Mouse (Mus musculus): ENCODE measurements around the gene Krt17. TPM values are rescaled to one million over a fixed set of nuclear protein-coding genes. Genes with fewer than 3 reads are reported as not detected.

Gene Krt17
- polyA plus RNA-seq, 1 experiment, result not detected

- Histone ChIP-seq H3K4me3 (ENCODE audit: control insufficient read depth, low read depth, low read length) (no peak overlapping the region), H3K4me1 (ENCODE audit: control insufficient read depth, insufficient read depth, low read length) (no peaks in the 10 kb centered on the region), H3K36me3 (ENCODE audit: control insufficient read depth, insufficient read depth, low read length) (no peaks in the 10 kb centered on the region), H3K27ac (ENCODE audit: control insufficient read depth, insufficient read depth, low read depth, low read length) (no peak overlapping the region), H3K27me3 (ENCODE audit: control insufficient read depth, insufficient read depth, low read length) (no peaks in the 10 kb centered on the region)
- TF ChIP-seq POLR2A (IDR thresholded peaks at IDR 0.05; ENCODE audit: control insufficient read depth, low read depth, low read length), result no peak
- no peak for TF ChIP-seq CTCF (IDR thresholded peaks at IDR 0.05; ENCODE audit: control insufficient read depth, insufficient read depth, insufficient replicate concordance, low read depth, low read length)
Observed at GRCm38 (mm10) chr11:100221741-100222140, 39.1 kb downstream of the Krt17 start.

GRCm38 (mm10) chr11:100219304-100219703 is 41.5 kb downstream of the Krt17 start:
- no peaks in the 10 kb centered on the region for H3K27me3 ChIP-seq (ENCODE audit: control insufficient read depth, insufficient read depth, low read length)
- no peaks in the 10 kb centered on the region for H3K36me3 ChIP-seq (ENCODE audit: control insufficient read depth, insufficient read depth, low read length)
- H3K4me1 ChIP-seq (ENCODE audit: control insufficient read depth, insufficient read depth, low read length), result no peaks in the 10 kb centered on the region
- H3K4me3 ChIP-seq (ENCODE audit: control insufficient read depth, low read depth, low read length), result no peak overlapping the region
- H3K27ac ChIP-seq (ENCODE audit: control insufficient read depth, insufficient read depth, low read depth, low read length), result no peak overlapping the region
- no peak for TF ChIP-seq CTCF (IDR thresholded peaks at IDR 0.05; ENCODE audit: control insufficient read depth, insufficient read depth, insufficient replicate concordance, low read depth, low read length)
- TF ChIP-seq POLR2A (IDR thresholded peaks at IDR 0.05; ENCODE audit: control insufficient read depth, low read depth, low read length), result no peak

GRCm38 (mm10) chr11:100208542-100208941 is 52.3 kb downstream of the Krt17 start:
- TF ChIP-seq POLR2A (IDR thresholded peaks at IDR 0.05; ENCODE audit: control insufficient read depth, low read depth, low read length), result no peak
- no peak for TF ChIP-seq CTCF (IDR thresholded peaks at IDR 0.05; ENCODE audit: control insufficient read depth, insufficient read depth, insufficient replicate concordance, low read depth, low read length)
- Histone ChIP-seq H3K27ac (ENCODE audit: control insufficient read depth, insufficient read depth, low read depth, low read length) (no peak overlapping the region), H3K36me3 (ENCODE audit: control insufficient read depth, insufficient read depth, low read length) (no peaks in the 10 kb centered on the region), H3K4me1 (ENCODE audit: control insufficient read depth, insufficient read depth, low read length) (no peaks in the 10 kb centered on the region), H3K4me3 (ENCODE audit: control insufficient read depth, low read depth, low read length) (no peak overlapping the region), H3K27me3 (ENCODE audit: control insufficient read depth, insufficient read depth, low read length) (no peaks in the 10 kb centered on the region)

GRCm38 (mm10) chr11:100207498-100207897 is 53.3 kb downstream of the Krt17 start, which contains the start of gene Krt14:
Gene Krt14 (minus strand): TSS chr11:100207548.
- TF ChIP-seq POLR2A (IDR thresholded peaks at IDR 0.05; ENCODE audit: control insufficient read depth, low read depth, low read length) (no peak), CTCF (IDR thresholded peaks at IDR 0.05; ENCODE audit: control insufficient read depth, insufficient read depth, insufficient replicate concordance, low read depth, low read length) (no peak)
- Histone ChIP-seq H3K36me3 (ENCODE audit: control insufficient read depth, insufficient read depth, low read length) (no peaks in the 10 kb centered on the region), H3K27me3 (ENCODE audit: control insufficient read depth, insufficient read depth, low read length) (no peaks in the 10 kb centered on the region), H3K27ac (ENCODE audit: control insufficient read depth, insufficient read depth, low read depth, low read length) (no peak within 1 kb of the TSS), H3K4me1 (ENCODE audit: control insufficient read depth, insufficient read depth, low read length) (no peaks in the 10 kb centered on the region), H3K4me3 (ENCODE audit: control insufficient read depth, low read depth, low read length) (no peak within 1 kb of the TSS)

Other genes starting within 250 kb of the Krt17 start
- gene Krt33a, start 244.8 kb downstream of the Krt17 start, polyA plus RNA-seq (2012; rRNA removed), result not detected in 2 replicates
- not detected in 2 replicates for gene Krt33b, start 231.2 kb downstream of the Krt17 start, polyA plus RNA-seq (2012; rRNA removed)
- gene Krt34, start 219.5 kb downstream of the Krt17 start, polyA plus RNA-seq (2012; rRNA removed), result not detected in 2 replicates
- gene Krt31, start 210.5 kb downstream of the Krt17 start, polyA plus RNA-seq (2012; rRNA removed), result 0.12 and 0.18 TPM in 2 replicates
- 1.2 TPM in 1 of 2 replicates, not detected in the other for gene Krt32, start 172.8 kb downstream of the Krt17 start, polyA plus RNA-seq (2012; rRNA removed)
- gene Krt35, start 164.8 kb downstream of the Krt17 start, polyA plus RNA-seq (2012; rRNA removed), result 0.17 TPM in 1 of 2 replicates, not detected in the other
- gene Krt36, start 155.4 kb downstream of the Krt17 start, polyA plus RNA-seq (2012; rRNA removed), result not detected in 2 replicates
- gene Krt13, start 139.5 kb downstream of the Krt17 start, polyA plus RNA-seq (2012; rRNA removed), result not detected in 2 replicates
- gene Krt15, start 125.1 kb downstream of the Krt17 start, polyA plus RNA-seq (2012; rRNA removed), result 0.96 and 2.8 TPM in 2 replicates
- gene Krt19, start 112.4 kb downstream of the Krt17 start, polyA plus RNA-seq (2012; rRNA removed), result 0.75 and 10.1 TPM in 2 replicates
- not detected in 2 replicates for gene Krt9, start 67.8 kb downstream of the Krt17 start, polyA plus RNA-seq (2012; rRNA removed)
- gene Krt14, start 53.5 kb downstream of the Krt17 start, polyA plus RNA-seq (2012; rRNA removed), result 1.2 TPM in 1 of 2 replicates, not detected in the other
- not detected in 2 replicates for gene Krt16, start 12.1 kb downstream of the Krt17 start, polyA plus RNA-seq (2012; rRNA removed)
- not detected in 2 replicates for gene Krt42, start 8.8 kb upstream of the Krt17 start, polyA plus RNA-seq (2012; rRNA removed)
- 260 and 396 TPM in 2 replicates for gene Eif1, start 58.9 kb upstream of the Krt17 start, polyA plus RNA-seq (2012; rRNA removed)
- 0.43 TPM in 1 of 2 replicates, not detected in the other for gene Gast, start 73.4 kb upstream of the Krt17 start, polyA plus RNA-seq (2012; rRNA removed)
- gene Hap1, start 95.1 kb upstream of the Krt17 start, polyA plus RNA-seq (2012; rRNA removed), result 35.2 and 41.9 TPM in 2 replicates
- gene Jup, start 136.7 kb upstream of the Krt17 start, polyA plus RNA-seq (2012; rRNA removed), result 103 TPM in 2 replicates
- gene P3h4, start 153.8 kb upstream of the Krt17 start, polyA plus RNA-seq (2012; rRNA removed), result 8.5 and 9.0 TPM in 2 replicates
- gene Fkbp10, start 154.7 kb upstream of the Krt17 start, polyA plus RNA-seq (2012; rRNA removed), result 6.6 and 7.7 TPM in 2 replicates
- gene Nt5c3b, start 180.8 kb upstream of the Krt17 start, polyA plus RNA-seq (2012; rRNA removed), result 145 and 152 TPM in 2 replicates
- 422 and 444 TPM in 2 replicates for gene Klhl10, start 180.9 kb upstream of the Krt17 start, polyA plus RNA-seq (2012; rRNA removed)
- gene Klhl11, start 211.7 kb upstream of the Krt17 start, polyA plus RNA-seq (2012; rRNA removed), result 10.2 and 11.2 TPM in 2 replicates

Measured in testis, adult 2 months (tissue).